Mouse (Mus musculus) cerebellum, adult 9-11 months (tissue): ENCODE data around the gene Ifnlr1.

ENCODE experiments used
- DNase-seq: peaks from one replicate; pipeline ENCODE4 v3.0.0; 2022

The Ifnlr1 gene

GRCm38 (mm10) chr4:135745613-135746012, 59.5 kb downstream of the Ifnlr1 start:
- no peak for DNase-seq

- DNase-seq, result no peak
Observed at GRCm38 (mm10) chr4:135750896-135751295, 64.8 kb downstream of the Ifnlr1 start.

DNA sequence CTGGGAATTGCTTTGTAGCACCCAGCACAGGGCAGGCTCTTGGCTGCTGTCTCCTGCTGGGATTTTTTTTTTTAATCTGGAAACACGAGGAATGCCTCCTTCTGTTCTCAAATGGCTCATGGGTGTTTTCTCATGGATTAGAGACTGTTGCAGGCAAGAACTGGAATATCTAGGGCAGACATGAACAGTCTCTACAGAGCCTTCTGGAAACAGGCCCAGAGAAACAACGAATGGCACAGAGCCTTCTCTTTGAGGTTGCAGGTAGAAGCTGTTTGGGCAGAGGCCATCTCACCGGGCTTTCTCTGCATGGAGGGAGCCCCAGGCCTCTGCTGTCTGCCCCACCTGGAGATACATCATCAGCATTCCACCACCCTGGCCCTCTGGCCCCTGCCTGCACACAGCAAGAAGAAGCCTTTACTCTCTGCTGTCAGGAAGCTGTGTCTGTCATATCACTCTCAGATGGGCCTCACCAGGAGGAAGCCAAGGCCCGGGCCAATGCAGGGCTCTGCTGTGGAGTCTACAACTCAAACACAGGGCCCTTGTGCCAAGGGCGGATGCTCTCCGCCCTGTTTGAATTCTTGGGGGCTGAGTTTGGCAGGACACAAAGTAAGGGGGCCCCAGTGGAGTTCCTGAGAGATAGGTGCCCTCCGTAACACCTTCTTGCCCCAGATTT, 66.2 kb downstream of the Ifnlr1 start:
- DNase-seq, result no peak

DNA sequence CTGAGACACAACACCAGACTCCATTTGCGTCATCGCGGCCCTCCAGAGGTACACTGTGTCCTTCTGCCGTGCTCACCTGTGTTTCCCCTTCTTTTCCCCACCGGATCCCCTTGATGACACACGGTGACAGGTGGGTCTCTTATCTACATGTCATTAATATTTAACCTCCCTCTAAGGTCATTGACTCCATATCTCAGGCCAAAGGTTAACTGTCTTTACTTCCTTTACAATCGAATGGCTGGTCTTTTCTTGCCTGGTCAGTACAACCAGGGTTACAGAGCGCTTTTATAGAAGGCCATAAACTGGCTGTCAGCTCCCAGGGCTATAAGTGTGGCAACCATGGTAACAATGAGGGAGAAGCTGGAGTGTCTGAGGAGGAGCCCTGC, 66.7 kb downstream of the Ifnlr1 start:
- DNase-seq, result no peak
